Mouse (Mus musculus): ENCODE measurements around the gene Abcg5.

DNA sequence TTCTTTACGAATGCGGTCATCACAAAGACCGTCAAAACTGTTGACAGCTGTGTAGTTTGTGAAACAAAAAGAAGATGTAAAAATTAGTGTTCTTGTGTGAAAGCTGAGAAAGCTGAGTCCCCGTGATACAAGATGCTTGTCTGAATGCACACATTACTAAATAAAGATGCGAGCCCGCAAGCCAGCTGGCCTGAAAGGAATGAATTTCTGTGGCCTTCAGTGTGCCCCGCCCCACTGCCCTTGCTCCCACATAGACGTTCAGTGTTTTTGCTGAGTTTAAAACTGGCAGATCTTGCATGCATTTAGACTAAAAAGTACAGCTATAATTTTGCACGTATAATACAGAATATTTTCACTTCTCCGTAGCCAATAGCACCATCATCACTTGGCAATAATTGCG is 67.0 kb downstream of the Abcg5 start:
- TF ChIP-seq CTCF (IDR thresholded peaks at IDR 0.05) (no peak), POLR2A (IDR thresholded peaks at IDR 0.05; ENCODE audit: insufficient read depth, low read depth, low read length) (no peak)
